Mouse (Mus musculus) lung, adult 18-20 months (tissue): ENCODE data around the gene Tfdp2.
A peak's percentile ranks its signal among the peaks of the same experiment; 100 is the strongest.
"Not testable (repeated sequence)": the region's sequence is repeated elsewhere in the genome, so short reads cannot be mapped to it uniquely, and the experiment has no call there.

Experiments
- DNase-seq, 2 experiments: peaks; one replicate each; pipeline ENCODE4 v3.0.0; 2022; ENCODE audit warnings: mixed read lengths in 2 of 2

Tfdp2 gene

DNA sequence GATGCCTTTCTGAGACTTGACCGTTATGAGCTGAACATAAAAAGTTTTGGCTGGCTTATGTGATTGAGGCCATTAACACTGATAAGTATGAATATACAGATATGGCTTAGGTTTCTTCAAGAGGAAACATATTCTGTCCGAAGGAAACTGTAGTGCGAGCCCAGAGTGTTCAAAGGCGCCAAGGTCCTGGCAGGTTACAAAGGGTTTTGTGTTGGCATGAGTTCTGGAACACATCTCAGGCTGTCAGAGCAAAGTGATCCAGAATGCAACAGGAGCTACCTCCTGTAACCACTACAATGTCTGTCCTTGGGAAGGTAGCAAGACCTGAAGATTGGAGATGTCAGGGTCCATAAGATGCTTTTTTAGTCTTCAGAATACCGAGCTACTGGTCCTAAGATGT lies 123.3 kb downstream of the Tfdp2 start:
- DNase-seq, result no peak

DNA sequence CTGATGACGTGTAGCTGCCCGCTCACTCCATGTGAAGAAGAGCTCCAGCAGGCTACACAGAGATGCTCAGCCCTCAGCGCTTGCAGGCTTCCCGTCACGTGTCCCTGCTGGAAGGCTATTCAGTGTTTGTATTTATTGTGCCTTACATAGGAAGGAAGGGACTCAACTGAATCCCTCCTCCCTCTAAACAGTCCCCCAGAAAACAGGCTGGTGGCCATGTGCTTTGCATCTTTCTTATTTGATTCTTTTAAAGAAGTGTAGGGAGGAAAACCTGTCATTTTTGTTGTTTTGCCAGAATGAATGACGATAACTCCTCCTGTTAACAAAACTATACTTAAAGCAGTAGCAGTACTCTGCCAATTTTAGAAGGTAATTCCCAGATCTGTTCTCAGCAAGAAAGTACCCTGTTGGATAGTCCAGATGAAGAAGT lies 124.5 kb downstream of the Tfdp2 start:
- DNase-seq, result peak in 1 of 2 experiments; percentile 19

- DNase-seq, result no peak
Measured at GRCm38 (mm10) chr9:96322411-96323152, 126.5 kb downstream of the Tfdp2 start.

- DNase-seq, result no peak
Measured at GRCm38 (mm10) chr9:96324502-96324901, 128.4 kb downstream of the Tfdp2 start.

- DNase-seq, result peak in 1 of 2 experiments; percentile 11
Measured at GRCm38 (mm10) chr9:96326496-96326923, 130.4 kb downstream of the Tfdp2 start.

DNA sequence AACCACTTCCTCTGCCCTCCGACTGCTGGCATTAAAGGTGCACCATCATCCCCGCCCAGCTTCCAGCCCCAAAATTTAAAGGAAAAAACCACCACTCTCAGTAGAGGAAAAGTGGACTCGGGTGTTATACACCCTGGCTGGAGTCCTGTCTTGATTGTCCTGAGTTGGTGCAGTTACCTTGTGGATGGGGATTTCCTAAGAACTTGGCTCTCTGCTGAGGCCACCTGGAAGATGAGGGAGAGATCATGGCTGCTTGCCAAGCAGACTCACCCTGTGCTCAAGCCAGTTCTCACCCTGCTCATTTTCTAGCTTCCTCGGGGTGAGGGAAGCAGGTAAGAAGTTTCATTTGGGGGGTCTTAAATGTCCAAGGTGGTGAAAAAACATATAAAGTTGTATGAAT lies 132.2 kb downstream of the Tfdp2 start:
- DNase-seq, result no peak

DNA sequence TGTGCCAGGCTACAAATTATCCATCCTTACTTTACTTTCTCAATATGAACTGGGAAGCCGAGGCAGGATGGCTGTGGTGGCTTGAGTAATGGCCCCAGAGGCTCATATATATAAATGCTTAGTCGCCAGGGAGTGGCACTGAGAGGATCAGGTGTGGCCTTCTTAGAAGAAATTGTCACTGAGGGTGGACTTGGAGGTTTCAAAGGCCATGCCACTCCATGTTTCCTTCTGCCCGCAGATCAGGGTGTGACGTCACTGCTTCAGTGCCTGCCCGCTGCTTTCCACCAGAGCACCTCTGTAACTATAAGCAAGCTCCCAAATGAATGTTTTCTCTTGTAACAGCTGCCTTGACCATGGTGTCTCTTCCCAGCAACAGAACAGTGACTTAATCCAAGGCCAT lies 135.1 kb downstream of the Tfdp2 start:
- no peak for DNase-seq

GRCm38 (mm10) chr9:96345750-96346149 lies 149.7 kb downstream of the Tfdp2 start:
- no peak for DNase-seq

DNA sequence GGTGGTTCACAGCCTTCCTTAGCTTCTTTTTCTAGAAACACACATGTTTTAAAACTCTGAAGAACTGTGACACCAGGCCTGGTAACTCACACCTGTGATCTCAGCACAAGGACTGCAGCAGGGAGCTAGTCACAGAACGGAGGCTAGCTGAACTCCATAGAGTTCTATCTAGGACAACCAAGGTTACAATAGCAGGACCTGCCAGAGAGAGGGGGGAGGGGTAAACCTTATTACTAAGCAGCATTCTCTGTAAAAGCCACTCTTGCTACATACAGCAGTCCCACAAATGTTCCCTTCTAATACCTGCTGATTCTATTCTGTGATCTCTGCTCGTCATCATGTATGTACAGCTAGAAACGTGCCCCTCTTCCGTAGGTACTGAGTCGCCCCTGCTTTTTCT lies 152.8 kb downstream of the Tfdp2 start:
- DNase-seq, result no peak

GRCm38 (mm10) chr9:96350010-96350409 lies 153.9 kb downstream of the Tfdp2 start:
- peak; percentile 52 to 70 for DNase-seq

DNA sequence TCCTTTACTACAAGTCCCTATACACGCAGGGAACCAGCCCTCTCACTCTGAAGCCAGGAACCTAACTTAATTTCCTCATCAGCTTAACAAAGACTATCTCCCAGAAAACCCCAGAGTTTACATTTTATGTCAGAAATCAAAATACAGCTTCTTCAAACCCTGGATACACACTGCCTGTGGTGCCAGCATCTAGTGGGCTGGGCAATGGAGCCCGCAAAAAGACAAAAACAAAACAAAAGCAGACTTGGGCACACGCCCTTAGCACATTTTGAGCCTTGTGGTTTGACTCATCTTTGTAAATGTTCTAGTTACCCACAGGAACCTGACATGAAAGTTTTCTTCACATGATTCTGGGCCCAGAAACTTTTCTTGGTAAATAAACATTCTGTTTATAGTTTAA lies 154.4 kb downstream of the Tfdp2 start:
- no peak for DNase-seq

DNA sequence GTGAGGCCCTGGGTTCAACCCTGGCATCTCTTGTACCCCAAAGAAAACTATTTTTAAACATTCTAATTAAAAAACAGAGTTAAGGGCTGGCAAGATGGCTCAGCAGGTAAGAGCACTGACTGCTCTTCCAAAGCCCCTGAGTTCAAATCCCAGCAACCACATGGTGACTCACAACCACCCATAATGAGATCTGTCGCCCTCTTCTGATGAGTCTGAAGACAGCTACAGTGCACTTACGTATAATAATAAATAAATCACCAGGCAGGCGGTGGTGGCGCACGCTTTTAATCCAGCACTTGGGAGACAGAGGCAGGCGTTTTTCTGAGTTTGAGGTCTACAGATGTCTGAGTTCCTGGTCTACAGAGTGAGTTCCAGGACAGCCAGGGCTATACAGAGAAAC lies 155.7 kb downstream of the Tfdp2 start:
- DNase-seq, result not testable (repeated sequence)

DNA sequence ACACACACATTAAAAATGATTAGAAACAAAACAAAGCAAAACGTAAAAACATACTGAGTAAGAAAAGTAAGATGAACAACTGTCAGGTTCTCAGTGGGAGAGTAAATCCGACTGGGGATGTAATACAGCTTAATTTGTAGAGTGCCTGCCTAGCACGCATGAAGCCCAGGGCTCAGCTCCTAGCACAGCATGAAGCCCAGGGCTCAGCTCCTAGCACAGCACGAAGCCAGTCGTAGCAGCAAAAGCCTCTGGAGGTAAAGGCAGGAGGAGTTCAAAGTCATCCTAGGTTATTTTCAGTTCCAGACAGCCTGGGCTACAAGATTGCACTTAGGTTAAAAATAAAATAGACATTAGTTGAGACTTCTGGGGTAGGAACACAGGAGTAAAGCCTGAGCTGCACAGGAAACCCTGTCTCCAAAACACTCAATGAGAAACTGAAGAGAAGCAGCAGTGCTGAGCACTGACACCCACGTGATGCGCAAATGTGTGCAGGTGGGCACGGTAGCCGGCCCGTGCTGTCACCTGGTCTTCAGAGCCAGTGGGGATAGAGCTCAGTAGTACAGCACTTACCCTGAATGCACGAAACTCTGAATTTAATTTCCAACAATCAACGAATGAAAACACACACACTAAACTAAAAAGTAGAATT lies 157.2 kb downstream of the Tfdp2 start:
- DNase-seq, result no peak

- DNase-seq, result peak in 1 of 2 experiments; percentile 24
Measured at GRCm38 (mm10) chr9:96353799-96354198, 157.7 kb downstream of the Tfdp2 start.

DNA sequence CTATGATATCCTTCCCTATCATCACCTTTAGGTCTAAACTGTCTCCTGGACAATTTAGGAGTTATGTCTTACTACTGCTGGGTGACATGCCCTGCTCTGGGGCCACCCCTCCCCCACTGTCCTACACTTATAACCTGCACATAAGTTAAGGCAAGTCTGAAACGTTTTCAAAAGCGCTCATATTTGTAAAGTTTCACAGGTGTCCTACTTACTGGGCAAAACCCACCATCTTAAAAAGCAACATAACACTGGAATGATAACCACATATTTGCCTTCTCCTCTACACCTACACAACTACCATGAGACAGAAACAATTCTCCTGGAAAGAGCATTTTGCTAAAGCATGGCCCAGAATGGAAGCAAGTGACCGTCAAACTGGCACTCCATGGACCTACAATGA lies 164.0 kb downstream of the Tfdp2 start:
- DNase-seq, result no peak

DNA sequence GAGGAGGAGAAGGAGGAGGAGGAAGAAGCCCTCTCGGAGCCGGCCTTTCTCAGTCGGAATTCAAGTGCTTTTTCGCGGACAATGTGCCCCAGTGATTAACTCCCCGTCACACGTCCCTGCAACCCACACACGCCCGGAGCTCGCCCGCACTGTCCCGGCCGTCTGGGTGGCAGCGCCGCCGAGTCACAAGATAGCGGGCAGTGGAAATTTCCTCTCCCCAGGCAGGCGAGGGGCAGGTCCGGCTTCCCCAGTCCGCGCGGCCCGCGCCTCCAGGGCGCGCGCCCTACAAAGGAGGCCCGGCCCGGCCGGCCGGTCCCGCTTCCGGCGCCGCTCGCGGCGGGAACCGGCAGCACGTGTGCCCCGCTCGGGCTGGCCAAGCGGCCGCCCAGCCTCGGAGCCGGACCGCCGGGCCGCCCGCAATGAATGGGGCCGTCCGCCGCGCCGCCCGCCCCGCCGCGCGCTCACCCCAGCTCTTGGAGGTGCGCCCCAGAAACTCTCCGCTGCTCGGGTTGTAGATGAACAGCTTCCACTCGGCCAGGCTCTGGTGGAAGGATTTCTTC lies 167.6 kb downstream of the Tfdp2 start:
- DNase-seq, result peak; percentile 82 to 85

- DNase-seq, result peak; percentile 98
Measured at GRCm38 (mm10) chr9:96364141-96364838, 168.2 kb downstream of the Tfdp2 start, which contains the start of gene Atp1b3. Gene Atp1b3 (minus strand): TSS chr9:96364442.

GRCm38 (mm10) chr9:96365271-96365872 lies 169.3 kb downstream of the Tfdp2 start:
- DNase-seq, result no peak

- DNase-seq, result no peak
Measured at GRCm38 (mm10) chr9:96369654-96370384, 173.7 kb downstream of the Tfdp2 start.

- no peak for DNase-seq
Measured at GRCm38 (mm10) chr9:96371075-96371474, 175.0 kb downstream of the Tfdp2 start.
